Mouse (Mus musculus) cerebellum, adult (tissue): ENCODE data around the gene Slc25a45.

ENCODE experiments used
- ATAC-seq: cut with Nextera tagmentation; 2 replicates; pipeline ENCODE4 v1.9.2; 2017; ENCODE audit warnings: mild to moderate bottlenecking, moderate library complexity, mixed read lengths; ENCODE audit not compliant: insufficient number of reproducible peaks, low FRiP score, low TSS enrichment

The Slc25a45 gene

GRCm38 (mm10) chr19:5887234-5887815 is 9.7 kb downstream of the Slc25a45 start:
- ATAC-seq: no peak

GRCm38 (mm10) chr19:5889211-5889610 is 11.6 kb downstream of the Slc25a45 start:
- no peak for ATAC-seq

- no peak for ATAC-seq
These were observed 14.1 kb downstream of the Slc25a45 start for GRCm38 (mm10) chr19:5891521-5892258.

GRCm38 (mm10) chr19:5892262-5892661 is 14.7 kb downstream of the Slc25a45 start:
- ATAC-seq: no peak

GRCm38 (mm10) chr19:5892735-5893134 is 15.1 kb downstream of the Slc25a45 start:
- ATAC-seq: no peak

- ATAC-seq: no peak; the same call in 1 of the 2 replicates
These were observed 15.8 kb downstream of the Slc25a45 start for GRCm38 (mm10) chr19:5893282-5894001.

- peak; percentile 92 for ATAC-seq
These were observed 16.5 kb downstream of the Slc25a45 start, which contains the start of gene Tigd3 for GRCm38 (mm10) chr19:5894002-5894678. Gene Tigd3 (minus strand): TSS chr19:5894149.

- no peak for ATAC-seq
These were observed 29.7 kb downstream of the Slc25a45 start for GRCm38 (mm10) chr19:5907275-5907674.

- no peak for ATAC-seq
These were observed 32.6 kb downstream of the Slc25a45 start for GRCm38 (mm10) chr19:5910221-5910620.

GRCm38 (mm10) chr19:5911430-5912102 is 34.0 kb downstream of the Slc25a45 start:
- no peak for ATAC-seq

- peak; percentile 94 for ATAC-seq
These were observed 34.7 kb downstream of the Slc25a45 start for GRCm38 (mm10) chr19:5912103-5913006.

- no peak for ATAC-seq
These were observed 35.6 kb downstream of the Slc25a45 start, which contains the start of gene Dpf2 for GRCm38 (mm10) chr19:5913007-5913719. Gene Dpf2 (minus strand): TSS chr19:5913010.

- no peak for ATAC-seq
These were observed 44.1 kb downstream of the Slc25a45 start for GRCm38 (mm10) chr19:5921715-5922114.

GRCm38 (mm10) chr19:5922119-5922942 is 44.7 kb downstream of the Slc25a45 start:
- ATAC-seq: no peak

GRCm38 (mm10) chr19:5922963-5923362 is 45.4 kb downstream of the Slc25a45 start:
- ATAC-seq: no peak

- ATAC-seq: peak; percentile 72; the same call in 1 of the 2 replicates
These were observed 46.5 kb downstream of the Slc25a45 start for GRCm38 (mm10) chr19:5923990-5924712.

GRCm38 (mm10) chr19:5924713-5925093 is 47.1 kb downstream of the Slc25a45 start, which contains the start of gene Cdc42ep2:
Gene Cdc42ep2 (minus strand): TSS chr19:5924816.
- ATAC-seq: peak; percentile 85; the same call in 1 of the 2 replicates
